Mouse (Mus musculus) cortical plate, adult 2 months (tissue): ENCODE results near the gene Zmym1. TPM values are rescaled to one million over a fixed set of nuclear protein-coding genes. Genes with fewer than 3 reads are reported as not detected.
A peak's percentile ranks its signal among the peaks of the same experiment; 100 is the strongest.

Experiments used
- H3K27ac ChIP-seq: fragments of 200-500 bp; 2 replicates; pipeline ENCODE4 v1.5.1; 2012; ENCODE audit warnings: low read length, control low read depth, inconsistent platforms; ENCODE audit not compliant: insufficient read depth
- H3K4me1 ChIP-seq: fragments of 200-500 bp; 2 replicates; pipeline ENCODE4 v1.6.1; 2011; ENCODE audit warnings: low read length; ENCODE audit not compliant: control insufficient read depth, insufficient read depth
- H3K4me3 ChIP-seq: fragments of 200-500 bp; 2 replicates; pipeline ENCODE4 v1.5.1; 2011; ENCODE audit warnings: mild to moderate bottlenecking, low read length, control low read depth; ENCODE audit not compliant: insufficient read depth
- CTCF ChIP-seq: fragments of 200-500 bp; IDR thresholded peaks from 2 replicates; pipeline ENCODE4 v1.5.1; 2011; ENCODE audit warnings: mild to moderate bottlenecking, control low read depth, low read length; ENCODE audit not compliant: insufficient read depth; ENCODE audit errors: extremely low read depth
- POLR2A ChIP-seq: fragments of 200-500 bp; IDR thresholded peaks from 2 replicates; pipeline ENCODE4 v1.6.1; 2011; ENCODE audit warnings: mild to moderate bottlenecking, low read length, control low read depth; ENCODE audit not compliant: insufficient read depth; ENCODE audit errors: extremely low read depth
- polyA plus RNA-seq: library from polyadenylated mRNA; depleted of rRNA; stranded (reverse); fragments of >200 nt; gene quantifications from 2 replicates; pipeline ENCODE4 v1.2.3, GENCODE M21; 2012

Gene Zmym1
- polyA plus RNA-seq, 1 experiment, result 7.7 TPM

GRCm38 (mm10) chr4:127037158-127037557 is 23.8 kb downstream of the Zmym1 start:
- TF ChIP-seq CTCF (no peak), POLR2A (no peak)

GRCm38 (mm10) chr4:127027228-127028190 is 33.4 kb downstream of the Zmym1 start:
- H3K4me3 ChIP-seq, result no peak overlapping the region
- peaks cover 2% of the 10 kb centered on the region; the same call in 1 of the 2 replicates for H3K4me1 ChIP-seq
- TF ChIP-seq CTCF, result peak; percentile 34
- no peak for TF ChIP-seq POLR2A
- no peak overlapping the region for H3K27ac ChIP-seq

More at GRCm38 (mm10) chr4:127037158-127037557, 23.8 kb downstream of the Zmym1 start:
- Histone ChIP-seq H3K4me3 (no peak overlapping the region), H3K27ac (no peak overlapping the region), H3K4me1 (0 out of 2 replicates have a peak, but pooled peaks cover 2% of the 10 kb centered on the region)

- TF ChIP-seq POLR2A (no peak), CTCF (no peak)
- peaks cover 2% of the 10 kb centered on the region; the same call in 1 of the 2 replicates for H3K4me1 ChIP-seq
These were observed 34.1 kb downstream of the Zmym1 start for GRCm38 (mm10) chr4:127026826-127027225.

GRCm38 (mm10) chr4:127024240-127024639 is 36.7 kb downstream of the Zmym1 start:
- Histone ChIP-seq H3K4me1 (peaks cover 2% of the 10 kb centered on the region; the same call in 1 of the 2 replicates), H3K27ac (no peak overlapping the region), H3K4me3 (peak overlapping the region; percentile 61; the same call in 1 of the 2 replicates)
- TF ChIP-seq POLR2A (no peak), CTCF (no peak)

More at GRCm38 (mm10) chr4:127026826-127027225, 34.1 kb downstream of the Zmym1 start:
- Histone ChIP-seq H3K27ac (no peak overlapping the region), H3K4me3 (no peak overlapping the region)

- TF ChIP-seq CTCF, result no peak
- TF ChIP-seq POLR2A, result no peak
These were observed 37.8 kb downstream of the Zmym1 start for GRCm38 (mm10) chr4:127023201-127023600.

GRCm38 (mm10) chr4:127021989-127022626 is 38.8 kb downstream of the Zmym1 start:
- TF ChIP-seq POLR2A (peak; percentile 60; the same call in 1 of the 2 replicates), CTCF (no peak)

More at GRCm38 (mm10) chr4:127023201-127023600, 37.8 kb downstream of the Zmym1 start:
- peaks cover 2% of the 10 kb centered on the region; the same call in 1 of the 2 replicates for H3K4me1 ChIP-seq
- H3K27ac ChIP-seq, result no peak overlapping the region
- peak overlapping the region; percentile 61 for H3K4me3 ChIP-seq

GRCm38 (mm10) chr4:127021151-127021945 is 39.6 kb downstream of the Zmym1 start, which contains the start of gene Sfpq:
Gene Sfpq, plus strand, starts transcription at chr4:127021324.
- peaks cover 2% of the 10 kb centered on the region; the same call in 1 of the 2 replicates for H3K4me1 ChIP-seq
- no peak for TF ChIP-seq CTCF
- peak; percentile 99 for TF ChIP-seq POLR2A
- H3K4me3 ChIP-seq, result peak within 1 kb of the TSS; percentile 61
- peak within 1 kb of the TSS; percentile 99 for H3K27ac ChIP-seq

More at GRCm38 (mm10) chr4:127021989-127022626, 38.8 kb downstream of the Zmym1 start:
- peaks cover 2% of the 10 kb centered on the region; the same call in 1 of the 2 replicates for H3K4me1 ChIP-seq
- H3K4me3 ChIP-seq, result peak overlapping the region; percentile 61
- H3K27ac ChIP-seq, result peak overlapping the region; percentile 99

GRCm38 (mm10) chr4:127020411-127021150 is 40.4 kb downstream of the Zmym1 start:
- peaks cover 2% of the 10 kb centered on the region; the same call in 1 of the 2 replicates for H3K4me1 ChIP-seq
- H3K4me3 ChIP-seq, result peak overlapping the region; percentile 61; the same call in 1 of the 2 replicates
- TF ChIP-seq CTCF (no peak), POLR2A (no peak)

More at GRCm38 (mm10) chr4:127020411-127021150, 40.4 kb downstream of the Zmym1 start:
- H3K27ac ChIP-seq, result no peak overlapping the region
